15 mouse cellular contexts compared by ENCODE assay signal in the genomic region with DNA sequence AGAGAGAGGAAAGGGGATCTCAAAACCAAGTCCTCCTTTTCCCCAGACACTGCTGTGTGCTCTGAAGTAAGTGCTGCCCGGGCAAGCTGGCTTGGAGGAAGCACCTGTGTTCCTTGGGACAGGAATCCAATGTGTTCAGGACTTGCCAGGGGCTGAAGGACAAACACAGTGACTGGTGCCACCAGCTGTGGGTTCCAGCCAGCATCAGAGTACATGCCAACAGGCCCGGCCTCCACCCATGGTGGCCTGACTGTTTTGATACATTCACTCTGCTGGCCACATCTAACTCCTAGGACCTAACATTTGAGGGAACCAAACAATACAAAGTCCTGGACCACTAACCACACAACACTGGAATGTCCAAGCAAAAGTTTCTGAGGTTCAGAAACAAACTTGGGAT.
A peak's percentile ranks its signal among the peaks of the same experiment; 100 is the strongest.
DNase-seq lines count a peak whose midpoint lies in the region; TF ChIP-seq lines count a peak whose summit lies in the region.
"Had no signal": no experiment of that assay in that cellular context is flagged by ENCODE, and none has a peak within 500 bp of the region (broad histone marks: within the 10 kb centered on the region; RNA-seq: fewer than 3 reads in every experiment).

No protein-coding gene starts in this region.

- WGBS in heart, adult 2 months: 39% methylated on average over 2 of the region's 2 CpGs
- WGBS in heart, embryonic 10.5 days: 89% methylated on average over 2 of the region's 2 CpGs

- H3K79me2 ChIP-seq in heart, adult 2 months (replicated peaks; ENCODE audit: control insufficient read depth, insufficient read depth, low read length): no peaks in the 10 kb centered on the region

- peak; percentile 50 to 55 for DNase-seq in heart, adult 2 months
- no peak for DNase-seq in heart, embryonic 10.5 days (ENCODE audit: low spot score)
- peak; percentile 15 for DNase-seq in lung, postnatal 14 days
- no peak for DNase-seq in lung, postnatal 4 days
- peak; percentile 52 to 70 for DNase-seq in heart, postnatal 14 days
- peak; percentile 56 to 65 for DNase-seq in kidney, postnatal 36 days
- DNase-seq in frontal cortex, adult 2 months (ENCODE audit: extremely low spot score in 1 of 2, low spot score in 1 of 2): no peak
- no peak for DNase-seq in thymus, postnatal 4 days
- DNase-seq: cerebellum, adult 2 months had no signal

- H3K27me3 ChIP-seq in heart, adult 2 months (ENCODE audit: control insufficient read depth, insufficient read depth, low read length): no peaks in the 10 kb centered on the region
- no peaks in the 10 kb centered on the region for H3K27me3 ChIP-seq in heart, embryonic 10.5 days (ENCODE audit: insufficient read depth, poor library complexity, severe bottlenecking)
- H3K27me3 ChIP-seq: hindbrain, embryonic 12.5 days; limb, embryonic 13.5 days; liver, embryonic 15.5 days; neural tube, embryonic 12.5 days had no signal

- no peak for TF ChIP-seq CTCF in heart, adult 2 months (IDR thresholded peaks at IDR 0.05)

- H3K9me3 ChIP-seq in heart, embryonic 10.5 days: no peaks in the 10 kb centered on the region
- H3K9me3 ChIP-seq: hindbrain, embryonic 12.5 days; limb, embryonic 13.5 days; liver, embryonic 15.5 days; midbrain, embryonic 10.5 days; neural tube, embryonic 12.5 days had no signal

- H3K9ac ChIP-seq in heart, adult 2 months (ENCODE audit: low read depth, low read length): no peak overlapping the region
- H3K9ac ChIP-seq: hindbrain, embryonic 12.5 days; limb, embryonic 13.5 days; liver, embryonic 15.5 days; neural tube, embryonic 12.5 days had no signal

- TF ChIP-seq EP300 in heart, adult 2 months (IDR thresholded peaks at IDR 0.05; ENCODE audit: insufficient read depth, low read depth, low read length): no peak

- peaks cover 5% of the 10 kb centered on the region; the same call in 1 of the 2 replicates for H3K4me1 ChIP-seq in heart, adult 2 months (ENCODE audit: control insufficient read depth, insufficient read depth, low read length)
- H3K4me1 ChIP-seq in heart, embryonic 10.5 days: peaks cover 30% of the 10 kb centered on the region
- H3K4me1 ChIP-seq: hindbrain, embryonic 12.5 days; midbrain, embryonic 10.5 days; neural tube, embryonic 12.5 days had no signal

- intact Hi-C loops in heart, adult 2 months (cut with DNase I): loop anchor here (10.0 kb wide), 1 partner anchor 210 kb away; no protein-coding TSS in a partner anchor
- intact Hi-C loops in heart, postnatal 14 days (cut with DNase I): loop anchor here (5.0 kb wide), 1 partner anchor 212 kb away; no protein-coding TSS in a partner anchor

- H3K27ac ChIP-seq in heart, adult 2 months: no peak overlapping the region
- H3K27ac ChIP-seq in heart, embryonic 10.5 days: no peak overlapping the region
- H3K27ac ChIP-seq: hindbrain, embryonic 12.5 days; limb, embryonic 13.5 days; liver, embryonic 15.5 days; midbrain, embryonic 10.5 days; neural tube, embryonic 12.5 days had no signal

- H3K4me3 ChIP-seq in heart, adult 2 months: no peak overlapping the region
- H3K4me3 ChIP-seq in heart, embryonic 10.5 days: no peak overlapping the region
- H3K4me3 ChIP-seq: erythroblast, embryonic 14.5 days; hindbrain, embryonic 12.5 days; limb, embryonic 13.5 days; liver, embryonic 15.5 days; midbrain, embryonic 10.5 days; neural tube, embryonic 12.5 days had no signal

- TF ChIP-seq POLR2A in heart, adult 2 months (IDR thresholded peaks at IDR 0.05; ENCODE audit: insufficient read depth, low read depth, low read length): no peak

- no peaks in the 10 kb centered on the region; the same call in 1 of the 2 replicates for H3K36me3 ChIP-seq in heart, adult 2 months (ENCODE audit: control insufficient read depth, insufficient read depth, low read length)
- peaks cover 3% of the 10 kb centered on the region; the same call in 1 of the 2 replicates for H3K36me3 ChIP-seq in heart, embryonic 10.5 days
- H3K36me3 ChIP-seq: hindbrain, embryonic 12.5 days; limb, embryonic 13.5 days; liver, embryonic 15.5 days; midbrain, embryonic 10.5 days; neural tube, embryonic 12.5 days had no signal

Comparison
In these comparisons a context has a peak if more than half of its experiments do, and no peak if none do; other contexts are left out.
1. DNase-seq: peak in heart, adult 2 months (2 of 2), lung, postnatal 14 days (single experiment), heart, postnatal 14 days (2 of 2) and kidney, postnatal 36 days (2 of 2); none in heart, embryonic 10.5 days (single experiment), lung, postnatal 4 days (0 of 2), frontal cortex, adult 2 months (0 of 2) and thymus, postnatal 4 days (single experiment).